Mouse (Mus musculus) testis, adult 2 months (tissue): ENCODE data around the gene Gjc1.

Experiments used
- CTCF ChIP-seq: fragments of 200-500 bp; IDR thresholded peaks from 2 replicates; pipeline ENCODE4 v1.5.1; 2012; ENCODE audit warnings: low read depth, mild to moderate bottlenecking, inconsistent platforms, low read length, moderate library complexity; ENCODE audit not compliant: control insufficient read depth, insufficient read depth, insufficient replicate concordance
- POLR2A ChIP-seq: fragments of 200-500 bp; IDR thresholded peaks from 2 replicates; pipeline ENCODE4 v1.6.1; 2012; ENCODE audit warnings: low read depth, mild to moderate bottlenecking, inconsistent platforms, low read length, moderate library complexity; ENCODE audit not compliant: control insufficient read depth

DNA sequence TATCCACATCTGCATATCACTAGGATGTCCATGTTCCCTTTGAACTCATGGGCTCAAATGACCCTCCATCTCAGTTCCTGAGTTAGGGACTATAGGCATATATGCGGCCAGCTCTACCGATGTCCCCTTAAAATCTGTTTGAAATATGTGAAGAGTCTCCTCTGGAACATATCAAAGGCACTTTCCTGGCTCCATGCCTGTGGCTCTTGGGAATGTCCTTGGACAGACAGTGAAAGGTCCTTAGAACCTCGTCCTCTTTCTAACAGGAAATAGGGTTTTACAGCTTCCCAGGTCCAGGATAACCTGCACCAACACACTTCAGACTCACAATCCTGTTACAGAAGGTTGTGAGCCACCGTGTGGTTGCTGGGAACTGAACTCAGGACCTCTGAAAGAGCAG is 10.8 kb upstream of the Gjc1 start:
- no peak for TF ChIP-seq POLR2A
- TF ChIP-seq CTCF: no peak
